Mouse (Mus musculus) liver, embryonic 14.5 days (tissue): Measurements from ENCODE around the gene Pycr2. TPM values are rescaled to one million over a fixed set of nuclear protein-coding genes. Genes with fewer than 3 reads are reported as not detected.

ENCODE experiments used
- ATAC-seq: fragments of 200-750 bp; cut with Nextera tagmentation; 2 replicates; pipeline ENCODE4 v1.8.0; 2017; ENCODE audit warnings: moderate number of reproducible peaks, mild to moderate bottlenecking, moderate library complexity; ENCODE audit not compliant: insufficient read depth
- DNase-seq, 3 experiments: peaks; one replicate each; pipeline ENCODE4 v3.0.0-alpha.2; 2012 to 2013; ENCODE audit warnings: low read depth in 3 of 3, low spot score in 3 of 3
- H3K27ac ChIP-seq: fragments of 300-500 bp; sonication (generic); 2 replicates; pipeline ENCODE4 v1.5.1; 2014; ENCODE audit warnings: moderate library complexity, mild to moderate bottlenecking, control low read depth, inconsistent platforms
- H3K27me3 ChIP-seq: fragments of 300-500 bp; sonication (generic); 2 replicates; pipeline ENCODE4 v1.6.1; 2014; ENCODE audit warnings: mild to moderate bottlenecking, low read length, moderate library complexity; ENCODE audit not compliant: control insufficient read depth, insufficient read depth
- H3K36me3 ChIP-seq: fragments of 300-500 bp; sonication (generic); replicated peaks from 2 replicates; pipeline ENCODE4 v1.6.1; 2014; ENCODE audit warnings: low read depth; ENCODE audit not compliant: control insufficient read depth, insufficient read depth
- H3K4me1 ChIP-seq, 2 experiments: fragments of 200-500 bp in 1 of 2; fragments of 300-500 bp in 1 of 2; sonication (generic) in 1 of 2; replicated peaks; 2 replicates each; pipeline ENCODE4 v1.6.1; 2012 to 2014; ENCODE audit warnings: antibody characterized with exemption in 1 of 2, inconsistent platforms in 1 of 2, low read length in 1 of 2; ENCODE audit not compliant: control insufficient read depth in 2 of 2, insufficient read depth in 2 of 2
- H3K4me2 ChIP-seq: fragments of 300-500 bp; sonication (generic); 2 replicates; pipeline ENCODE4 v1.6.1; 2014; ENCODE audit warnings: low read depth, mild to moderate bottlenecking, control low read depth, moderate library complexity
- H3K4me3 ChIP-seq, 2 experiments: fragments of 200-500 bp in 1 of 2; fragments of 300-500 bp in 1 of 2; sonication (generic) in 1 of 2; 2 replicates each; pipeline ENCODE4 v1.5.1; 2012 to 2014; ENCODE audit warnings: low read depth in 2 of 2, low read length in 2 of 2, mild to moderate bottlenecking in 2 of 2, control low read depth in 1 of 2, inconsistent platforms in 1 of 2, moderate library complexity in 1 of 2; ENCODE audit not compliant: insufficient read depth in 1 of 2
- H3K9ac ChIP-seq: fragments of 300-500 bp; sonication (generic); replicated peaks from 2 replicates; pipeline ENCODE4 v1.6.1; 2014; ENCODE audit warnings: mild to moderate bottlenecking, control low read depth, moderate library complexity
- H3K9me3 ChIP-seq: fragments of 300-500 bp; sonication (generic); 2 replicates; pipeline ENCODE4 v1.6.1; 2016; ENCODE audit warnings: low read length, mixed read lengths; ENCODE audit not compliant: control insufficient read depth
- CTCF ChIP-seq: IDR thresholded peaks from 2 replicates; pipeline ENCODE4 v1.5.1; 2016; ENCODE audit warnings: antibody characterized with exemption, low read depth, control low read depth
- EP300 ChIP-seq: IDR thresholded peaks from 2 replicates; pipeline ENCODE4 v1.6.1; 2016; ENCODE audit warnings: antibody characterized with exemption, low read depth
- WGBS: fragments of 180-500 bp; shearing (Covaris S2); extraction: QIAGEN DNeasy Blood & Tissue Kit; methylation state at CpG from one replicate; pipeline ENCODE4 v1.1.7; 2014; ENCODE audit not compliant: insufficient replicate concordance; 5-methylcytosine and 5-hydroxymethylcytosine counted together
- polyA plus RNA-seq, 2 experiments: library from polyadenylated mRNA; depleted of rRNA in 1 of 2; stranded (reverse) in 1 of 2; unstranded in 1 of 2; fragments of >200 nt; fragmentation: Nextera tagmentation in 1 of 2; extraction: Ambion mirVana in 1 of 2; gene quantifications; 2 replicates each; pipeline versions ENCODE4 v1.2.1 to v1.2.3; 2012 to 2014

Gene Pycr2
- polyA plus RNA-seq, 2 experiments, result 52.0 to 84.6 TPM

GRCm38 (mm10) chr1:180903666-180904038, 441 bp upstream of the Pycr2 start:
- H3K4me1 ChIP-seq, result peaks cover 36 to 39% of the 10 kb centered on the region in 2 experiments
- DNase-seq (no peak), ATAC-seq (no peak)
- H3K27ac ChIP-seq, result peak overlapping the region; percentile 99
- peak overlapping the region; percentile 79 for H3K9ac ChIP-seq
- no peaks in the 10 kb centered on the region for H3K27me3 ChIP-seq
- no peak for TF ChIP-seq CTCF
- no peak for TF ChIP-seq EP300
- H3K4me3 ChIP-seq, result peak overlapping the region; percentile 69 to 94
- 16% methylated on average over 10 of the region's 10 CpGs for WGBS
- H3K4me2 ChIP-seq, result peak overlapping the region; percentile 99
- H3K9me3 ChIP-seq, result no peaks in the 10 kb centered on the region
- H3K36me3 ChIP-seq, result peaks cover 32% of the 10 kb centered on the region

- DNase-seq (no peak), ATAC-seq (no peak)
Measured at GRCm38 (mm10) chr1:180904815-180905080, 655 bp downstream of the Pycr2 start.

GRCm38 (mm10) chr1:180905307-180905706, 1.2 kb downstream of the Pycr2 start:
- Histone ChIP-seq H3K9ac (peak overlapping the region; percentile 93), H3K27ac (peak overlapping the region; percentile 5), H3K36me3 (peaks cover 37% of the 10 kb centered on the region), H3K27me3 (no peaks in the 10 kb centered on the region), H3K4me2 (peak overlapping the region; percentile 99), H3K4me1 (peaks cover 36 to 39% of the 10 kb centered on the region in 2 experiments), H3K9me3 (no peaks in the 10 kb centered on the region), H3K4me3 (peak overlapping the region; percentile 94 to 97)
- no peak for DNase-seq
- TF ChIP-seq EP300 (no peak), CTCF (no peak)
- no peak for ATAC-seq
- WGBS, result 62% methylated on average over 6 of the region's 6 CpGs

More at GRCm38 (mm10) chr1:180904815-180905080, 655 bp downstream of the Pycr2 start:
- peak overlapping the region; percentile 94 to 97 for H3K4me3 ChIP-seq
- H3K9me3 ChIP-seq, result no peaks in the 10 kb centered on the region
- peaks cover 36 to 39% of the 10 kb centered on the region in 2 experiments for H3K4me1 ChIP-seq
- H3K9ac ChIP-seq, result peak overlapping the region; percentile 93
- no peaks in the 10 kb centered on the region for H3K27me3 ChIP-seq
- TF ChIP-seq CTCF, result no peak
- no peak for TF ChIP-seq EP300
- H3K27ac ChIP-seq, result peak overlapping the region; percentile 80
- WGBS, result under 1% methylated on average over 5 of the region's 5 CpGs
- H3K4me2 ChIP-seq, result peak overlapping the region; percentile 99
- peaks cover 37% of the 10 kb centered on the region for H3K36me3 ChIP-seq

- H3K4me3 ChIP-seq, result peak overlapping the region; percentile 94 to 97
- H3K27me3 ChIP-seq, result no peaks in the 10 kb centered on the region
- no peak for DNase-seq
- no peak for ATAC-seq
- H3K4me1 ChIP-seq, result peaks cover 38 to 39% of the 10 kb centered on the region in 2 experiments
- H3K9me3 ChIP-seq, result no peaks in the 10 kb centered on the region
- H3K4me2 ChIP-seq, result peak overlapping the region; percentile 99
- TF ChIP-seq EP300, result no peak
- no peak for TF ChIP-seq CTCF
- H3K9ac ChIP-seq, result peak overlapping the region; percentile 93
- WGBS, result 85% methylated on average over 17 of the region's 17 CpGs
- H3K27ac ChIP-seq, result peak overlapping the region; percentile 5
- peaks cover 37% of the 10 kb centered on the region for H3K36me3 ChIP-seq
Measured at GRCm38 (mm10) chr1:180905876-180906275, 1.8 kb downstream of the Pycr2 start.

- Histone ChIP-seq H3K4me1 (peaks cover 41 to 42% of the 10 kb centered on the region in 2 experiments), H3K36me3 (peaks cover 37% of the 10 kb centered on the region), H3K9me3 (no peaks in the 10 kb centered on the region), H3K27me3 (no peaks in the 10 kb centered on the region), H3K4me3 (peak overlapping the region; percentile 94 to 97; a peak in 3 of 4 replicates), H3K9ac (no peak overlapping the region), H3K4me2 (peak overlapping the region; percentile 99), H3K27ac (no peak overlapping the region; the same call in 1 of the 2 replicates)
- DNase-seq (no peak), ATAC-seq (no peak)
- 71% methylated on average over 24 of the region's 24 CpGs for WGBS
- TF ChIP-seq EP300 (no peak), CTCF (peak; percentile 22; the same call in 1 of the 2 replicates)
Measured at GRCm38 (mm10) chr1:180906461-180907147, 2.5 kb downstream of the Pycr2 start.
